Mouse (Mus musculus) ES-Bruce4 (cell line): Measurements from ENCODE around the gene Stard5.

Source experiments
- CTCF ChIP-seq: IDR thresholded peaks from one replicate; pipeline ENCODE4 v1.8.1; 2011; ENCODE audit warnings: low read depth, low read length
- EP300 ChIP-seq: IDR thresholded peaks from 2 replicates; pipeline ENCODE4 v1.6.1; 2011; ENCODE audit warnings: low read depth, low read length; ENCODE audit not compliant: insufficient read depth
- POLR2A ChIP-seq: IDR thresholded peaks from one replicate; pipeline ENCODE4 v1.8.1; 2011; ENCODE audit warnings: low read length; ENCODE audit not compliant: insufficient read depth

DNA sequence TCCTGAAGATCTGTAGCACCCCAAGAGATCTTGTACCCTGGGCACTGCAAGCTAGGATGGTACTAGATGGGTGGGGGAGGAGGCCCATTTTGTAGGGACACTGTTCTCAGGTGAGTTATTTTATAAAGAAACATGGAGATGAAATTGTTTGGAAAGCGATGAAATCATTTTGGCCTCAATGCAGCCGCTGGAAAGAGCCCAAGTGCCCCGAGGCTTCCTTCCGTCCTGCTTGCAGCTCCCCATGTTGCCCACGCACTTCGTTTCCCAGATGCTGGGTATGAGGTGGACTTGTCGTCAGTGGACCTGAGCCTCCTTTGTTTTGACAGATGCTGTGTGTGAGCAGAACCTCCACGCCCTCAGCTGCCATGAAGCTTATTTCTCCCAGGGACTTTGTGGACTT is 4.7 kb downstream of the Stard5 start:
- no peak for TF ChIP-seq CTCF
- TF ChIP-seq POLR2A = no peak
- TF ChIP-seq EP300 = no peak
